Mouse (Mus musculus): ENCODE data around the gene Hexim1. TPM values are rescaled to one million over a fixed set of nuclear protein-coding genes. Genes with fewer than 3 reads are reported as not detected.

Hexim1 gene
- polyA plus RNA-seq, 1 experiment from 2014 or later = 2.8 TPM

DNA sequence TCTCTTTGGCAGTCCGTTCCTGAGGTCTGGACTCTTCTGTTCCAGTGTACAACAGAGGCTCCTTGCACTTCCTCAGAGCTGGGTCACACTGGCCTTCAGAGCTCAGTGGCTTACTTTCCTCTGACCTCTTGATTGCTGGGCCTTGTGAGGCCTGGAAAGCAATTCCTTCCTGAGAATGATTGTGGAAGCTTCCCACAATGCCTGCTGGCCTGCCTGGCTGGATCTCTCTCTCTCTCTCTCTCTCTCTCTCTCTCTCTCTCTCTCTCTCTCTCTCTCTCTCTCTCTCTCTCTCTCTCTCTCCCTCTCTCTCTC is 25.9 kb downstream of the Hexim1 start:
- Histone ChIP-seq H3K4me3 (no peak overlapping the region), H3K36me3 (peaks cover 14% of the 10 kb centered on the region), H3K4me2 (0 out of 2 replicates have a peak overlapping the region, but pooled peaks have one; percentile 45), H3K4me1 (replicated peaks) (peaks cover 46% of the 10 kb centered on the region), H3K27ac (ENCODE audit: poor library complexity, severe bottlenecking) (peak overlapping the region; percentile 76), H3K27me3 (replicated peaks) (no peaks in the 10 kb centered on the region), H3K9me3 (replicated peaks) (no peaks in the 10 kb centered on the region), H3K9ac (no peak overlapping the region)
- 41% methylated on average over 1 of the region's 1 CpGs for WGBS
- ATAC-seq (ENCODE audit: insufficient number of reproducible peaks, low FRiP score) = 0 out of 2 replicates have a peak, but pooled peaks have one; percentile 19

DNA sequence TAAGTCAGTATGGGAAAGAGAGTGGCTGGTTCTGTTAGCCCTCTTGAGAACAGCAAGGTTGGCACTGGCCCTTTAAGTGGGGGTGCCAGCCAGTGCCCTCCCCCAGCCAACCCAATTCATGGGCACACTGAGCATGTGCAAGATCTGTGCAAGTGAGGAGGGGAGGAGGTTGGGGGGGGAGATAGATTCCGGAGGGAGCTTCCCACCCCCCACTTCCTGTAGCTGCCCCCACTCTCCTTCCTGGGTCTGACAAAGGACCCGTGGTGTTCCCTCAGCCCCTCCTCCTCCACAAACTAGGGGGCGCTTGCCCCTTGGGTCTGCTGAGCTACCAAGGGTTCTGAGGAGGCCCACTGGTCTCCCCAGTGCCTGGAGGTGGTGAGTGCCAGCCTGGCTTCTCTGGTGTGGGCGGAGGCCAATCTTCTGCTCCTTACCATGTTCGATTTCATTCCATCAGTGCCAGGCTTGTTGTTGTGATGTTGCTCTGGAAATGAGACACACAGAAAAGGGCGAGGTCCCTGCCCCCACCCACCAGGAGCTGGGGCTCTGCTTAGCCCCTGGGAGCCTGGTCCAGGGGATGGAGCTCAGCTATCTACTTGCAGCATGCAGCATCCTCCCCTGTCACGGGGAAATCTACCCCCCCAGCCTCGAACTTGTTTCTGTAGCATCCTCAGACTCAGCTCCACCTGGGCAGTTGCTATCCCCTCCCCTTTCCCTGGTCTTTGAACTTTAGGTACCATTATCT is 26.6 kb downstream of the Hexim1 start:
- Histone ChIP-seq H3K27me3 (replicated peaks) (no peaks in the 10 kb centered on the region), H3K4me3 (peak overlapping the region; percentile 19), H3K9me3 (replicated peaks) (no peaks in the 10 kb centered on the region), H3K4me1 (replicated peaks) (peaks cover 46% of the 10 kb centered on the region), H3K4me2 (peak overlapping the region; percentile 45), H3K27ac (ENCODE audit: poor library complexity, severe bottlenecking) (peak overlapping the region; percentile 76), H3K9ac (peak overlapping the region; percentile 59; the same call in 1 of the 2 replicates), H3K36me3 (peaks cover 14% of the 10 kb centered on the region)
- peak; percentile 47; the same call in 1 of the 2 replicates for ATAC-seq (ENCODE audit: insufficient number of reproducible peaks, low FRiP score)
- 30% methylated on average over 8 of the region's 8 CpGs for WGBS

GRCm38 (mm10) chr11:103144309-103145285 is 28.6 kb downstream of the Hexim1 start:
- H3K36me3 ChIP-seq = peaks cover 1% of the 10 kb centered on the region; the same call in 1 of the 2 replicates
- H3K4me1 ChIP-seq (replicated peaks) = peaks cover 46% of the 10 kb centered on the region
- H3K27me3 ChIP-seq (replicated peaks) = no peaks in the 10 kb centered on the region
- H3K9me3 ChIP-seq (replicated peaks) = no peaks in the 10 kb centered on the region
- H3K27ac ChIP-seq (ENCODE audit: poor library complexity, severe bottlenecking) = peak overlapping the region; percentile 32
- H3K4me3 ChIP-seq = no peak overlapping the region
- no peak overlapping the region for H3K4me2 ChIP-seq
- no peak for ATAC-seq (ENCODE audit: insufficient number of reproducible peaks, low FRiP score)
- 35% methylated on average over 12 of the region's 12 CpGs for WGBS
- no peak overlapping the region for H3K9ac ChIP-seq

GRCm38 (mm10) chr11:103146386-103146785 is 30.4 kb downstream of the Hexim1 start:
- Histone ChIP-seq H3K4me2 (no peak overlapping the region), H3K27me3 (replicated peaks) (no peaks in the 10 kb centered on the region), H3K4me1 (replicated peaks) (peaks cover 33% of the 10 kb centered on the region), H3K9ac (no peak overlapping the region), H3K9me3 (replicated peaks) (no peaks in the 10 kb centered on the region), H3K27ac (ENCODE audit: poor library complexity, severe bottlenecking) (no peak overlapping the region), H3K4me3 (no peak overlapping the region), H3K36me3 (no peaks in the 10 kb centered on the region)
- 82% methylated on average over 4 of the region's 4 CpGs for WGBS
- ATAC-seq (ENCODE audit: insufficient number of reproducible peaks, low FRiP score) = no peak

DNA sequence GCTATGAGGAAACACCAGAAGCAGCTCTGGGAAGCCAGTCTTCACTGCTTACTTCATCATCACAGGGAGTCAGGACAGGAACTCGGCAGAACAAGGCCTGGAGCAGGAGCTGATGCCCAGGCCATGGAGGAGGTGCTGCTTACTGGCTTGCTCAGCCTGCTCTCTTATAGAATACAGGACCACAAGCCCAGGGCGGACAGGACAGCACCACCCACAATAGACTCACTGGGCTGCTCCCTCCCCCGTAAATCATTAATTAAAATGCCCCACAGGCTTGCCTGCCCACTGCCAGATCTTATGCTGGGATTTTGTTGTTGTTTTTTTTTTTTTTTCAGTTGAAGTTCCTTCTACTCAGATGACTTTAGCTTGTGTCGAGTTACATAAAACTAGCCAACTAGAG is 31.7 kb downstream of the Hexim1 start:
- no peaks in the 10 kb centered on the region for H3K27me3 ChIP-seq (replicated peaks)
- no peaks in the 10 kb centered on the region for H3K9me3 ChIP-seq (replicated peaks)
- H3K4me3 ChIP-seq = no peak overlapping the region
- no peak overlapping the region for H3K9ac ChIP-seq
- H3K4me1 ChIP-seq (replicated peaks) = peaks cover 19% of the 10 kb centered on the region
- WGBS = 72% methylated on average over 4 of the region's 4 CpGs
- H3K36me3 ChIP-seq = no peaks in the 10 kb centered on the region
- no peak for ATAC-seq (ENCODE audit: insufficient number of reproducible peaks, low FRiP score)
- H3K4me2 ChIP-seq = no peak overlapping the region
- no peak overlapping the region for H3K27ac ChIP-seq (ENCODE audit: poor library complexity, severe bottlenecking)

DNA sequence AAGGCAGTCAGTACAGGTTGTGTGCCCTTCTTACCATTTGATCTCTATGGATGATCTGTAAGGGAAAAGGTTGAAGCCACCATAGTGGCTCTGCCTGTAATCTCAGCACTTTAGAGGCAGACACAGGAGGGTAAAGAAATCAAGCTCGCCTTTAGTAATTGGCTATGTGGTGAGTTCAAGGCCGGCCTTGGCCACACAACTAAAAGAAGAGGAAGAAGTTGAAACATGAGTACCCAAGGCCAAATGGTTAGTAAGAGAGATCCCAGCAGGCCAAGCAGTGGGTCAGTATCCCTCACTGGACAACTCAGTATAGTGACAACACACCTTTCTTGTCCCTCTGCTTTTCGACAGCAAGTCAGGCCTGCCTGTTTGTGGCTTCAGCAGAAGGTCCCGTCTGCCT is 33.7 kb downstream of the Hexim1 start:
- Histone ChIP-seq H3K4me2 (no peak overlapping the region), H3K36me3 (no peaks in the 10 kb centered on the region), H3K4me3 (no peak overlapping the region), H3K9me3 (replicated peaks) (no peaks in the 10 kb centered on the region), H3K4me1 (replicated peaks) (peaks cover 7% of the 10 kb centered on the region), H3K27me3 (replicated peaks) (no peaks in the 10 kb centered on the region), H3K9ac (no peak overlapping the region), H3K27ac (ENCODE audit: poor library complexity, severe bottlenecking) (no peak overlapping the region)
- no peak for ATAC-seq (ENCODE audit: insufficient number of reproducible peaks, low FRiP score)
- 88% methylated on average over 4 of the region's 4 CpGs for WGBS

DNA sequence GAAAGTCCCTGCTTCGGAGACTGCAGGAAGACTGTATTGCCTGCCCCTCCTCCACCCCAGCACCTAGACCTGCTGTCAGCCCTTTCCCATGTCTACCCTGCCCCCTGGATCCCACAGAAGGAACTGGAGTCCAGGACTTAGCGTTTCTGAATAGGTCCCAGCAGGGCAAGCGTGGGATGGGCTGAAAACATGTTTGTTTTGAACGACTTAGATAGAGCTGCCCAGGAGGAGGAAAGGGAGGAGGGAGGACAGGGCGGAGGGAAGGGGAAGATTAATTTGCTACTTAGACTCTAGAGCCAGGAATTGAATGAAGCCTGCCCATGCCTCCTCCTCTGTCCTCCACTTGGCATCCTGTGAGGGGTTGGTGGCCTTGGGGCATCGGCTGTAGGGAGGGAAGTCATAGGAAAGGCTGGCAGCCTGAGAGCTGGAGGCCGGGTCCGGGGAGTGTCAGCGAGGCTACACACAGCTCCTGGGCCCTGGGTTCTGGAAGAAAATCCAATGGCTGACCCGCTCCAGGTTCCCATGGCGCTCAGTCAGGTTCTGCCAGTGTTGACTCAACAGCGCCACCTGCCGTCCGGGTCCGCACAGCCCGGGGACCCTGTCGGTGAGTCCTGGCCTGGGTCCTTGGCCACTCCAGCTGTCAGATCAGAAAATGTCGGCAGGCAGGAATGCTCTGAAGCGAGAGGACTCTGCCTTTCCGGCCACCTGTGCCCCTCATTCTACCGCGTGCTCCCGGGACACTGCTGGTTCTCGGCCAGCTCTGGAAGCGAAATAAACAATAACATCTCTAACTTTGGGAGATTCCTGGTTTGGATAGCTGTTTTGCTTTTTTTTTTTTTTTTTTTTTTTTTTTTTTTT is 42.8 kb downstream of the Hexim1 start:
- 1% methylated on average over 25 of the region's 25 CpGs for WGBS
- Histone ChIP-seq H3K4me2 (peak overlapping the region; percentile 81), H3K36me3 (no peaks in the 10 kb centered on the region), H3K4me3 (peak overlapping the region; percentile 46), H3K4me1 (replicated peaks) (peaks cover 11% of the 10 kb centered on the region), H3K27ac (ENCODE audit: poor library complexity, severe bottlenecking) (peak overlapping the region; percentile 71), H3K9ac (peak overlapping the region; percentile 68), H3K27me3 (replicated peaks) (no peaks in the 10 kb centered on the region), H3K9me3 (replicated peaks) (no peaks in the 10 kb centered on the region)
- peak; percentile 94 for ATAC-seq (ENCODE audit: insufficient number of reproducible peaks, low FRiP score)

DNA sequence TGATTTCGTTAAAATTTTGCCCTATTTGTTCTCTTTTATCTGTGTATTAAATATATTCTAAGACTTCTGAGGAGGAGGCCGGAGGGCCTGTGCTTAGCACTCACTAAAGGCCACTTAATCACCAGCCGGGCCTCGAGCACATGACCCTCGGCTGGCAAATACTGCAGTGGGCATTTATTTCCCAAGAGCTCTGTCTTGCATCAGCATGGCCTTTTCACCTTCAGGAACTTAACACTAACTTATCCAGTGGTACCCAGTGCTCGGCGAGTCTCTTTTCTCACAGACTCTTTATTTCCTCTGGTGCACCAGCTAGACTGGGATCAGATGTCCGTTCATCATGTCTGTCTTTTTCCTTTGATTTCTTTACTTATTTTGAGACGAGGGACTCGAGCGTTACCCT is 44.7 kb downstream of the Hexim1 start:
- H3K4me1 ChIP-seq (replicated peaks) = peaks cover 17% of the 10 kb centered on the region
- 87% methylated on average over 11 of the region's 11 CpGs for WGBS
- no peaks in the 10 kb centered on the region for H3K27me3 ChIP-seq (replicated peaks)
- no peak overlapping the region for H3K4me3 ChIP-seq
- H3K36me3 ChIP-seq = no peaks in the 10 kb centered on the region
- ATAC-seq (ENCODE audit: insufficient number of reproducible peaks, low FRiP score) = no peak
- no peaks in the 10 kb centered on the region for H3K9me3 ChIP-seq (replicated peaks)
- H3K27ac ChIP-seq (ENCODE audit: poor library complexity, severe bottlenecking) = no peak overlapping the region
- H3K9ac ChIP-seq = no peak overlapping the region
- no peak overlapping the region for H3K4me2 ChIP-seq

DNA sequence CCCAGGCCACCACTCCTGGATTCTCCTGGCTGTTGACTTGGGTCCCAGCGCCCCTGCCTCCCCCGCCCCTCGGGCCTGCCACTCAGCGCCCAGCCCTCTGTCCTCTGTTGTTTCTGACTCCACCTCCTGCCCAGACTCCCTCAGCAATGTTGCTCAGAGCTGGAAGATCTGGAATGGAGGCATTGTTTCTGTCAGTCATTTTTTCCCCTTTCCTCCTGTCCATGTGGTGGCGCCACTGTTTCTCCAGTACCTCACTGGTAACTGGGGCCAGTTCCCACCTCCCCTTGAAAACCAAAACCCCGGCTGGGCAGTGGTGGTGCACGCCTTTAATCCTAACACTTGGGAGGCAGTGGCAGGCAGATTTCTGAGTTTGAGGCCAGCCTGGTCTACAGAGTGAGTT is 45.4 kb downstream of the Hexim1 start:
- Histone ChIP-seq H3K9me3 (replicated peaks) (no peaks in the 10 kb centered on the region; the same call in 1 of the 2 replicates), H3K4me3 (no peak overlapping the region), H3K4me1 (replicated peaks) (peaks cover 17% of the 10 kb centered on the region), H3K4me2 (no peak overlapping the region), H3K9ac (no peak overlapping the region), H3K27ac (ENCODE audit: poor library complexity, severe bottlenecking) (no peak overlapping the region), H3K27me3 (replicated peaks) (0 out of 2 replicates have a peak, but pooled peaks cover 4% of the 10 kb centered on the region), H3K36me3 (no peaks in the 10 kb centered on the region)
- ATAC-seq (ENCODE audit: insufficient number of reproducible peaks, low FRiP score) = no peak
- 74% methylated on average over 7 of the region's 7 CpGs for WGBS

- H3K4me3 ChIP-seq = no peak overlapping the region
- H3K9me3 ChIP-seq (replicated peaks) = no peaks in the 10 kb centered on the region; the same call in 1 of the 2 replicates
- 87% methylated on average over 5 of the region's 5 CpGs for WGBS
- no peak for ATAC-seq (ENCODE audit: insufficient number of reproducible peaks, low FRiP score)
- no peak overlapping the region for H3K27ac ChIP-seq (ENCODE audit: poor library complexity, severe bottlenecking)
- H3K9ac ChIP-seq = no peak overlapping the region
- no peak overlapping the region for H3K4me2 ChIP-seq
- no peaks in the 10 kb centered on the region for H3K36me3 ChIP-seq
- peaks cover 17% of the 10 kb centered on the region for H3K4me1 ChIP-seq (replicated peaks)
- 0 out of 2 replicates have a peak, but pooled peaks cover 4% of the 10 kb centered on the region for H3K27me3 ChIP-seq (replicated peaks)
These were observed 46.1 kb downstream of the Hexim1 start for GRCm38 (mm10) chr11:103162132-103162531.

All from heart, embryonic 12.5 days (tissue).